Comparison of ENCODE assay signal across 9 mouse cellular contexts in genomic region chr6:126163861-126164755, GRCm38 (mm10). TPM values are rescaled to one million over a fixed set of nuclear protein-coding genes. Genes with fewer than 3 reads are reported as not detected.
A peak's percentile ranks its signal among the peaks of the same experiment; 100 is the strongest.
DNase-seq lines count a peak whose midpoint lies in the region; ATAC-seq lines count a peak whose summit lies in the region.
"Had no signal": no experiment of that assay in that cellular context is flagged by ENCODE, and none has a peak within 500 bp of the region (broad histone marks: within the 10 kb centered on the region; RNA-seq: fewer than 3 reads in every experiment).

No protein-coding gene starts in this region.

- no peaks in the 10 kb centered on the region for H3K9me3 ChIP-seq in embryonic facial prominence, embryonic 14.5 days (ENCODE audit: control insufficient read depth, low read length)
- H3K9me3 ChIP-seq in intestine, embryonic 15.5 days, result no peaks in the 10 kb centered on the region
- H3K9me3 ChIP-seq in midbrain, embryonic 16.5 days (replicated peaks; ENCODE audit: control insufficient read depth, low read length, poor library complexity, severe bottlenecking), result no peaks in the 10 kb centered on the region

- no peak for ATAC-seq in embryonic facial prominence, embryonic 14.5 days (ENCODE audit: low read depth)
- ATAC-seq in intestine, embryonic 15.5 days, result no peak
- ATAC-seq in midbrain, embryonic 16.5 days, result peak; percentile 22; the same call in 1 of the 2 replicates
- ATAC-seq: Patski had no signal

- intact Hi-C loops in left cerebral cortex, postnatal 4 days (cut with DNase I), result no loop called here
- intact Hi-C loops in left cerebral cortex, postnatal 36 days (cut with DNase I), result loop anchor here (5.0 to 10.0 kb wide), 2 partner anchors 67 to 311 kb away; no protein-coding TSS in a partner anchor

- no peaks in the 10 kb centered on the region for H3K27me3 ChIP-seq in embryonic facial prominence, embryonic 14.5 days (replicated peaks; ENCODE audit: control insufficient read depth, insufficient read depth, low read length)
- H3K27me3 ChIP-seq in intestine, embryonic 15.5 days (replicated peaks), result peaks cover 29% of the 10 kb centered on the region
- peaks cover 55% of the 10 kb centered on the region for H3K27me3 ChIP-seq in midbrain, embryonic 16.5 days (ENCODE audit: control insufficient read depth, insufficient read depth, low read depth, low read length)
- H3K27me3 ChIP-seq: Patski had no signal

- DNase-seq in left cerebral cortex, postnatal 4 days, result peak; percentile 39
- no peak for DNase-seq in left cerebral cortex, postnatal 36 days (ENCODE audit: low spot score in 2 of 2)
- DNase-seq in embryonic facial prominence, embryonic 14.5 days (ENCODE audit: low spot score), result no peak
- DNase-seq in MN1 (ENCODE audit: low spot score), result no peak
- DNase-seq in left cerebral cortex, adult 11 months (ENCODE audit: low spot score), result no peak
- DNase-seq in left cerebral cortex, adult 9 months (ENCODE audit: low spot score in 2 of 2), result no peak

- H3K36me3 ChIP-seq in embryonic facial prominence, embryonic 14.5 days (ENCODE audit: control insufficient read depth, insufficient read depth, low read length), result no peaks in the 10 kb centered on the region
- no peaks in the 10 kb centered on the region for H3K36me3 ChIP-seq in intestine, embryonic 15.5 days
- no peaks in the 10 kb centered on the region for H3K36me3 ChIP-seq in midbrain, embryonic 16.5 days (ENCODE audit: control insufficient read depth, insufficient read depth, low read length)

- peaks cover 22% of the 10 kb centered on the region for H3K4me1 ChIP-seq in embryonic facial prominence, embryonic 14.5 days (ENCODE audit: control insufficient read depth, insufficient read depth, low read length)
- peaks cover 38% of the 10 kb centered on the region for H3K4me1 ChIP-seq in intestine, embryonic 15.5 days (replicated peaks)
- peaks cover 45% of the 10 kb centered on the region for H3K4me1 ChIP-seq in midbrain, embryonic 16.5 days (ENCODE audit: control insufficient read depth, insufficient read depth, low read length)

- WGBS in embryonic facial prominence, embryonic 14.5 days, result under 1% methylated on average over 39 of the region's 41 CpGs
- under 1% methylated on average over 41 of the region's 41 CpGs for WGBS in intestine, embryonic 15.5 days
- WGBS in midbrain, embryonic 16.5 days, result under 1% methylated on average over 41 of the region's 41 CpGs

- H3K4me3 ChIP-seq in embryonic facial prominence, embryonic 14.5 days (ENCODE audit: low read depth, low read length), result peak overlapping the region; percentile 59
- peak overlapping the region; percentile 45 for H3K4me3 ChIP-seq in intestine, embryonic 15.5 days (replicated peaks)
- H3K4me3 ChIP-seq in midbrain, embryonic 16.5 days (ENCODE audit: low read depth, low read length), result peak overlapping the region; percentile 37

- H3K9ac ChIP-seq in embryonic facial prominence, embryonic 14.5 days (ENCODE audit: low read depth, low read length), result peak overlapping the region; percentile 71
- peak overlapping the region; percentile 48 for H3K9ac ChIP-seq in intestine, embryonic 15.5 days
- H3K9ac ChIP-seq in midbrain, embryonic 16.5 days (ENCODE audit: low read depth, low read length), result peak overlapping the region; percentile 1; the same call in 1 of the 2 replicates

- peak overlapping the region; percentile 66 for H3K27ac ChIP-seq in embryonic facial prominence, embryonic 14.5 days (replicated peaks; ENCODE audit: low read depth, low read length)
- 0 out of 2 replicates have a peak overlapping the region, but pooled peaks have one; percentile 17 for H3K27ac ChIP-seq in intestine, embryonic 15.5 days
- H3K27ac ChIP-seq in midbrain, embryonic 16.5 days (ENCODE audit: low read length), result no peak overlapping the region

- H3K4me2 ChIP-seq in embryonic facial prominence, embryonic 14.5 days (ENCODE audit: low read depth, low read length), result peak overlapping the region; percentile 87
- H3K4me2 ChIP-seq in intestine, embryonic 15.5 days (replicated peaks), result peak overlapping the region; percentile 85
- peak overlapping the region; percentile 71 for H3K4me2 ChIP-seq in midbrain, embryonic 16.5 days (ENCODE audit: low read length)

RNA-seq across cellular contexts. Expression of gene Ntf3, which starts 2.6 kb away (rescaled TPM):
- total RNA-seq in left cerebral cortex, postnatal 4 days (2021), result 10 to 100 TPM; 10.0 to 13.3 TPM
- total RNA-seq in left cerebral cortex, postnatal 36 days (2021), result 1 to 10 TPM; 2.0 to 2.2 TPM
- 10.9 and 12.4 TPM in 2 replicates for polyA plus RNA-seq in embryonic facial prominence, embryonic 14.5 days (2014; fragmentation: Nextera tagmentation; extraction: Ambion mirVana)
- 6.5 and 7.8 TPM in 2 replicates for polyA plus RNA-seq in intestine, embryonic 15.5 days (2015; fragmentation: Nextera tagmentation; extraction: Ambion mirVana)
- polyA plus RNA-seq in midbrain, embryonic 16.5 days (2015; fragmentation: Nextera tagmentation; extraction: Ambion mirVana), result 1.0 and 1.8 TPM in 2 replicates
- polyA plus RNA-seq: Patski had no signal

Comparison
In these comparisons a context has a peak if more than half of its experiments do, and no peak if none do; other contexts are left out.
1. H3K9ac ChIP-seq: peak in every context shown above with its lines; median percentile 71 in embryonic facial prominence, embryonic 14.5 days; 48 in intestine, embryonic 15.5 days; 1 in midbrain, embryonic 16.5 days.